Mouse (Mus musculus) liver, embryonic 14.5 days (tissue): Measurements from ENCODE around the gene Gcc1. TPM values are rescaled to one million over a fixed set of nuclear protein-coding genes. Genes with fewer than 3 reads are reported as not detected.

Experiments
- ATAC-seq: fragments of 200-750 bp; cut with Nextera tagmentation; 2 replicates; pipeline ENCODE4 v1.8.0; 2017; ENCODE audit warnings: moderate number of reproducible peaks, mild to moderate bottlenecking, moderate library complexity; ENCODE audit not compliant: insufficient read depth
- DNase-seq, 3 experiments: peaks; one replicate each; pipeline ENCODE4 v3.0.0-alpha.2; 2012 to 2013; ENCODE audit warnings: low read depth in 3 of 3, low spot score in 3 of 3
- H3K27ac ChIP-seq: fragments of 300-500 bp; sonication (generic); 2 replicates; pipeline ENCODE4 v1.5.1; 2014; ENCODE audit warnings: moderate library complexity, mild to moderate bottlenecking, control low read depth, inconsistent platforms
- H3K27me3 ChIP-seq: fragments of 300-500 bp; sonication (generic); 2 replicates; pipeline ENCODE4 v1.6.1; 2014; ENCODE audit warnings: mild to moderate bottlenecking, low read length, moderate library complexity; ENCODE audit not compliant: control insufficient read depth, insufficient read depth
- H3K36me3 ChIP-seq: fragments of 300-500 bp; sonication (generic); replicated peaks from 2 replicates; pipeline ENCODE4 v1.6.1; 2014; ENCODE audit warnings: low read depth; ENCODE audit not compliant: control insufficient read depth, insufficient read depth
- H3K4me1 ChIP-seq, 2 experiments: fragments of 200-500 bp in 1 of 2; fragments of 300-500 bp in 1 of 2; sonication (generic) in 1 of 2; replicated peaks; 2 replicates each; pipeline ENCODE4 v1.6.1; 2012 to 2014; ENCODE audit warnings: antibody characterized with exemption in 1 of 2, inconsistent platforms in 1 of 2, low read length in 1 of 2; ENCODE audit not compliant: control insufficient read depth in 2 of 2, insufficient read depth in 2 of 2
- H3K4me2 ChIP-seq: fragments of 300-500 bp; sonication (generic); 2 replicates; pipeline ENCODE4 v1.6.1; 2014; ENCODE audit warnings: low read depth, mild to moderate bottlenecking, control low read depth, moderate library complexity
- H3K4me3 ChIP-seq, 2 experiments: fragments of 200-500 bp in 1 of 2; fragments of 300-500 bp in 1 of 2; sonication (generic) in 1 of 2; 2 replicates each; pipeline ENCODE4 v1.5.1; 2012 to 2014; ENCODE audit warnings: low read depth in 2 of 2, low read length in 2 of 2, mild to moderate bottlenecking in 2 of 2, control low read depth in 1 of 2, inconsistent platforms in 1 of 2, moderate library complexity in 1 of 2; ENCODE audit not compliant: insufficient read depth in 1 of 2
- H3K9ac ChIP-seq: fragments of 300-500 bp; sonication (generic); replicated peaks from 2 replicates; pipeline ENCODE4 v1.6.1; 2014; ENCODE audit warnings: mild to moderate bottlenecking, control low read depth, moderate library complexity
- H3K9me3 ChIP-seq: fragments of 300-500 bp; sonication (generic); 2 replicates; pipeline ENCODE4 v1.6.1; 2016; ENCODE audit warnings: low read length, mixed read lengths; ENCODE audit not compliant: control insufficient read depth
- CTCF ChIP-seq: IDR thresholded peaks from 2 replicates; pipeline ENCODE4 v1.5.1; 2016; ENCODE audit warnings: antibody characterized with exemption, low read depth, control low read depth
- EP300 ChIP-seq: IDR thresholded peaks from 2 replicates; pipeline ENCODE4 v1.6.1; 2016; ENCODE audit warnings: antibody characterized with exemption, low read depth
- WGBS: fragments of 180-500 bp; shearing (Covaris S2); extraction: QIAGEN DNeasy Blood & Tissue Kit; methylation state at CpG from one replicate; pipeline ENCODE4 v1.1.7; 2014; ENCODE audit not compliant: insufficient replicate concordance; 5-methylcytosine and 5-hydroxymethylcytosine counted together
- polyA plus RNA-seq, 2 experiments: library from polyadenylated mRNA; depleted of rRNA in 1 of 2; stranded (reverse) in 1 of 2; unstranded in 1 of 2; fragments of >200 nt; fragmentation: Nextera tagmentation in 1 of 2; extraction: Ambion mirVana in 1 of 2; gene quantifications; 2 replicates each; pipeline versions ENCODE4 v1.2.1 to v1.2.3; 2012 to 2014

The Gcc1 gene
- polyA plus RNA-seq, 2 experiments, result 2.3 to 2.9 TPM

- Histone ChIP-seq H3K4me2 (no peak overlapping the region), H3K4me3 (no peak overlapping the region), H3K36me3 (no peaks in the 10 kb centered on the region), H3K4me1 (no peaks in the 10 kb centered on the region), H3K9me3 (no peaks in the 10 kb centered on the region), H3K9ac (no peak overlapping the region), H3K27ac (no peak overlapping the region), H3K27me3 (no peaks in the 10 kb centered on the region)
- WGBS, result 75% methylated on average over 3 of the region's 3 CpGs
- no peak for ATAC-seq
- TF ChIP-seq EP300, result no peak
- TF ChIP-seq CTCF, result no peak
- no peak for DNase-seq
Measured at GRCm38 (mm10) chr6:28389038-28389437, 39.2 kb downstream of the Gcc1 start.

- Histone ChIP-seq H3K4me2 (no peak overlapping the region), H3K9ac (no peak overlapping the region), H3K27me3 (no peaks in the 10 kb centered on the region), H3K36me3 (no peaks in the 10 kb centered on the region), H3K4me3 (no peak overlapping the region), H3K9me3 (no peaks in the 10 kb centered on the region), H3K4me1 (no peaks in the 10 kb centered on the region), H3K27ac (no peak overlapping the region)
- TF ChIP-seq EP300 (no peak), CTCF (no peak)
- WGBS, result 47% methylated on average over 3 of the region's 3 CpGs
- DNase-seq (no peak), ATAC-seq (no peak)
Measured at GRCm38 (mm10) chr6:28385169-28385568, 43.0 kb downstream of the Gcc1 start.

GRCm38 (mm10) chr6:28381983-28382382 lies 46.2 kb downstream of the Gcc1 start:
- Histone ChIP-seq H3K27me3 (no peaks in the 10 kb centered on the region), H3K4me3 (no peak overlapping the region), H3K9me3 (no peaks in the 10 kb centered on the region), H3K27ac (no peak overlapping the region), H3K36me3 (no peaks in the 10 kb centered on the region), H3K4me1 (no peaks in the 10 kb centered on the region), H3K4me2 (no peak overlapping the region), H3K9ac (no peak overlapping the region)
- 39% methylated on average over 4 of the region's 4 CpGs for WGBS
- no peak for ATAC-seq
- TF ChIP-seq EP300 (no peak), CTCF (no peak)
- DNase-seq, result no peak

DNA sequence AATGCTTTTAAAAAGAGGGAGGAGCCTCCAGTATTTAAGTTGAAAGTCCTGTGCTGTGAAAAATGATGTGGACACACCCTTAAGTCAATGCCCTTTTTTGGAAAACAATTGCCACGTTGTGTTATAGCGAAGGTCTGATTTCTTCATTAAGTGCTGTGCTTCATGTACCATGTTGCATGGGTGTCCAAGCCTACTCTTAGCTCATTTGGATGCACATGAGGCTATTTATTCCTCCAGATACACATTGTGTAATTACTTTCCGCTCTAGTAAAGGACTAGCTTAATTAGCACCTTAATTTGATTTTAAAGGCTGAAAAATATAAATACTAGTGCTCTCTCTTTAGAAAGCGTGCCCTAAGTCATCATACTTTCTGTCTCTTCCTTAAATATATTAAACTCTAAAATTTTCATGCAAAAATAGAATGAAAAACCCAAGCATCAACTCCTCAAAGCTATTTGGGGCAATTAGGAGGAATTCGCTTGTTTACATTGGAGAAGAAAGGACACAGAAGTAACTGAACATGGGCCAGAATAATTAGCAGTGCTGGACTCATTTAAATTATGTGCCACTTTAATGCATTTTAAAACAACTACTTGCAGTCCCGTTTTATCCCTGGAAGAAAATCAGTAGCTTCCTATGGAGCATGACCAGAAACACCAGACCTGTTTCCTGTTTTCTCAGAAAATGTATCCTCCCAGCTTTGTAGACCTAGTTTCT lies 58.1 kb downstream of the Gcc1 start:
- Histone ChIP-seq H3K9me3 (no peaks in the 10 kb centered on the region), H3K36me3 (no peaks in the 10 kb centered on the region), H3K4me2 (no peak overlapping the region), H3K9ac (no peak overlapping the region), H3K4me3 (no peak overlapping the region), H3K4me1 (no peaks in the 10 kb centered on the region), H3K27ac (no peak overlapping the region), H3K27me3 (no peaks in the 10 kb centered on the region)
- 63% methylated on average over 6 of the region's 6 CpGs for WGBS
- DNase-seq, result no peak
- no peak for ATAC-seq
- TF ChIP-seq CTCF, result no peak
- TF ChIP-seq EP300, result no peak

DNA sequence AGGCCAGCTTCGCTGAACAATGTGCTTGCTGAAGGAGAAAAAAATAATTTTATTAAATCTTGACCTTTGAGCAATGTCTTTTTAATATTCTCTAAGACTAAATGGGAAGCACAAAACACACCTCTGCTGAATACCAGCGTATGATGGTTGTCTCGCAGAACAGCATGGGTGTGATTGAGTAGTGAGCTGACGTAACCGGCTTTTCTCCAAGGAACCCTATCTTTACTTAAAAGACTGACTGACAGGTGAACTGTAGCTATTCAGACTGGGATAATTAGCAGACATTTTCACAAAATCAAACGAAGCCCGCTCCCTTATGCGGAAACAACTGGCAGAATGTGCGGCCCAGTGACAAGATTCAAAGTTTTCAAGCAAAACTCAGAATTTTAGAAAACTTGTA lies 60.6 kb downstream of the Gcc1 start:
- Histone ChIP-seq H3K27ac (no peak overlapping the region), H3K4me2 (no peak overlapping the region), H3K36me3 (no peaks in the 10 kb centered on the region), H3K4me1 (no peaks in the 10 kb centered on the region), H3K9me3 (no peaks in the 10 kb centered on the region), H3K27me3 (no peaks in the 10 kb centered on the region), H3K4me3 (no peak overlapping the region), H3K9ac (no peak overlapping the region)
- no peak for TF ChIP-seq EP300
- no peak for TF ChIP-seq CTCF
- ATAC-seq (no peak), DNase-seq (no peak)
- 80% methylated on average over 9 of the region's 9 CpGs for WGBS

Other genes starting within 250 kb of the Gcc1 start
- 6.3 and 9.6 TPM in 2 replicates for gene Zfp800, start 30.4 kb downstream of the Gcc1 start, polyA plus RNA-seq (2012; rRNA removed)
- gene Zfp800, start 30.4 kb downstream of the Gcc1 start, polyA plus RNA-seq (2014; fragmentation: Nextera tagmentation; extraction: Ambion mirVana), result 24.1 and 25.7 TPM in 2 replicates
- gene Arf5, start 4.8 kb downstream of the Gcc1 start, polyA plus RNA-seq (2012; rRNA removed), result 299 and 365 TPM in 2 replicates
- gene Arf5, start 4.8 kb downstream of the Gcc1 start, polyA plus RNA-seq (2014; fragmentation: Nextera tagmentation; extraction: Ambion mirVana), result 383 and 408 TPM in 2 replicates
- gene Fscn3, start 601 bp downstream of the Gcc1 start, polyA plus RNA-seq (2012; rRNA removed), result 0.50 and 0.51 TPM in 2 replicates
- gene Fscn3, start 601 bp downstream of the Gcc1 start, polyA plus RNA-seq (2014; fragmentation: Nextera tagmentation; extraction: Ambion mirVana), result 0.34 and 0.69 TPM in 2 replicates
- gene Pax4, start 21.0 kb upstream of the Gcc1 start, polyA plus RNA-seq (2012; rRNA removed), result not detected in 2 replicates
- gene Pax4, start 21.0 kb upstream of the Gcc1 start, polyA plus RNA-seq (2014; fragmentation: Nextera tagmentation; extraction: Ambion mirVana), result not detected in 2 replicates
- 27.4 and 31.5 TPM in 2 replicates for gene Snd1, start 46.7 kb upstream of the Gcc1 start, polyA plus RNA-seq (2012; rRNA removed)
- 43.2 and 47.7 TPM in 2 replicates for gene Snd1, start 46.7 kb upstream of the Gcc1 start, polyA plus RNA-seq (2014; fragmentation: Nextera tagmentation; extraction: Ambion mirVana)